Mouse (Mus musculus): ENCODE measurements around the gene Ankrd50.

- TF ChIP-seq CTCF (conservative IDR thresholded peaks at IDR 0.05; ENCODE audit: insufficient read depth, insufficient read length, low read depth, low read length), result no peak
- no peak for TF ChIP-seq POLR2A (IDR thresholded peaks at IDR 0.05; ENCODE audit: low read depth, low read length)
Observed at GRCm38 (mm10) chr3:38534245-38534644, 49.6 kb upstream of the Ankrd50 start.
